Mouse (Mus musculus) brain, embryonic 14.5 days (tissue): ENCODE measurements around the gene Prkca.

ENCODE experiments used
- CTCF ChIP-seq: fragments of 200-500 bp; IDR thresholded peaks from 2 replicates; pipeline ENCODE4 v1.5.1; 2012; ENCODE audit warnings: inconsistent platforms, mild to moderate bottlenecking, moderate library complexity, borderline replicate concordance; ENCODE audit not compliant: insufficient read depth, insufficient read length; ENCODE audit errors: extremely low read depth
- POLR2A ChIP-seq: fragments of 200-500 bp; IDR thresholded peaks from 2 replicates; pipeline ENCODE4 v1.6.1; 2012; ENCODE audit warnings: mild to moderate bottlenecking, inconsistent platforms, borderline replicate concordance; ENCODE audit not compliant: poor library complexity, insufficient read depth, insufficient read length, severe bottlenecking; ENCODE audit errors: extremely low read depth

DNA sequence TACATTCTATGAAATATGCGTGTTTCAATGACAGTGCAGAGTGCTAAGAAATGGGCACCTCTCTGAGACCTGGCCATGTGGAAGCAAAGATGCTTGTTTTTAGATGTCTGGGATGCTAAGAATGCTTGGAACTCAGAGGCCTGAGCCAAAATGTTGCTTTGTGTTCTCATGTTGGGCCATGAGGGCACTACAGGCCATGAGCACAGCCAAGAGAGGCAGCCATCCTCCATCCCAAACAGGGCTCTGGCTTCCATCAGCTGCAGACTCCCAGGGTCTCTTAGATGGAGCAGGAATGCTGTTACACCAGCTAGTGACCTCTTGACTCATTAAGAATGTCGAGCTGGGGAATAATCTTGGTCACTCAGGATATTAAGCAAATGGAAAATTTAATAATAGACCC lies 224.9 kb downstream of the Prkca start:
- no peak for TF ChIP-seq POLR2A
- TF ChIP-seq CTCF, result no peak
